Mouse (Mus musculus): Measurements from ENCODE around the gene Larp4.

Gene Larp4

GRCm38 (mm10) chr15:99999390-99999789 is 29.5 kb downstream of the Larp4 start:
- intact Hi-C loops (cut with DNase I): no loop called here

GRCm38 (mm10) chr15:100004677-100005273 is 34.9 kb downstream of the Larp4 start:
- intact Hi-C loops (cut with DNase I): no loop called here

- intact Hi-C loops (cut with DNase I): no loop called here
These were observed 36.3 kb downstream of the Larp4 start for GRCm38 (mm10) chr15:100006180-100006579.

GRCm38 (mm10) chr15:100018280-100018899 is 48.5 kb downstream of the Larp4 start:
- intact Hi-C loops (cut with DNase I): no loop called here

GRCm38 (mm10) chr15:100021175-100021574 is 51.3 kb downstream of the Larp4 start:
- intact Hi-C loops (cut with DNase I): loop anchor here (5.0 kb wide), 1 partner anchor 106 kb away; no protein-coding TSS in a partner anchor

GRCm38 (mm10) chr15:100022923-100023322 is 53.1 kb downstream of the Larp4 start:
- intact Hi-C loops (cut with DNase I): loop anchor here (5.0 kb wide), 1 partner anchor 104 kb away; no protein-coding TSS in a partner anchor

- intact Hi-C loops (cut with DNase I): no loop called here
These were observed 55.4 kb downstream of the Larp4 start for GRCm38 (mm10) chr15:100025076-100025834.

GRCm38 (mm10) chr15:100028133-100028532 is 58.3 kb downstream of the Larp4 start:
- intact Hi-C loops (cut with DNase I): no loop called here

- intact Hi-C loops (cut with DNase I): no loop called here
These were observed 59.6 kb downstream of the Larp4 start for GRCm38 (mm10) chr15:100029497-100029896.

GRCm38 (mm10) chr15:100029900-100030299 is 60.0 kb downstream of the Larp4 start:
- intact Hi-C loops (cut with DNase I): no loop called here

GRCm38 (mm10) chr15:100032546-100032945 is 62.7 kb downstream of the Larp4 start:
- intact Hi-C loops (cut with DNase I): no loop called here

GRCm38 (mm10) chr15:100038470-100038971 is 68.7 kb downstream of the Larp4 start, which contains the start of gene Dip2b:
TSS of gene Dip2b (plus strand) at chr15:100038664.
- intact Hi-C loops (cut with DNase I): loop anchor here (1.0 kb wide), 1 partner anchor 89 kb away; no protein-coding TSS in a partner anchor

GRCm38 (mm10) chr15:100039001-100039701 is 69.3 kb downstream of the Larp4 start:
- intact Hi-C loops (cut with DNase I): no loop called here

GRCm38 (mm10) chr15:100040541-100041266 is 70.8 kb downstream of the Larp4 start:
- intact Hi-C loops (cut with DNase I): loop anchor here (5.0 kb wide), 1 partner anchor 42 kb away; no protein-coding TSS in a partner anchor

GRCm38 (mm10) chr15:100041267-100042047 is 71.6 kb downstream of the Larp4 start:
- intact Hi-C loops (cut with DNase I): loop anchor here (5.0 kb wide), 1 partner anchor 41 kb away; no protein-coding TSS in a partner anchor

- intact Hi-C loops (cut with DNase I): loop anchor here (5.0 kb wide), 1 partner anchor 40 kb away; no protein-coding TSS in a partner anchor
These were observed 72.2 kb downstream of the Larp4 start for GRCm38 (mm10) chr15:100042048-100042400.

GRCm38 (mm10) chr15:100045576-100045975 is 75.7 kb downstream of the Larp4 start:
- intact Hi-C loops (cut with DNase I): no loop called here

GRCm38 (mm10) chr15:100049496-100050087 is 79.7 kb downstream of the Larp4 start:
- intact Hi-C loops (cut with DNase I): no loop called here

GRCm38 (mm10) chr15:100050940-100051339 is 81.1 kb downstream of the Larp4 start:
- intact Hi-C loops (cut with DNase I): no loop called here
